In genomic region chr12:69986241-69986762, GRCm38 (mm10) we compare ENCODE assay signal across 8 mouse cellular contexts. TPM values are rescaled to one million over a fixed set of nuclear protein-coding genes. Genes with fewer than 3 reads are reported as not detected.
A peak's percentile ranks its signal among the peaks of the same experiment; 100 is the strongest.
DNase-seq lines count a peak whose midpoint lies in the region; ATAC-seq and TF ChIP-seq lines count a peak whose summit lies in the region.

No protein-coding gene starts in this region.

- ATAC-seq in heart, embryonic 14.5 days (ENCODE audit: insufficient number of reproducible peaks, insufficient read depth, low FRiP score, low read depth), result peak; percentile 55

- no peaks in the 10 kb centered on the region for H3K27me3 ChIP-seq in embryonic facial prominence, embryonic 10.5 days (replicated peaks; ENCODE audit: low read depth, poor library complexity, severe bottlenecking)
- no peaks in the 10 kb centered on the region for H3K27me3 ChIP-seq in heart, embryonic 14.5 days (ENCODE audit: control insufficient read depth, insufficient read depth, low read length)
- H3K27me3 ChIP-seq in megakaryocyte, embryonic 14.5 days (replicated peaks), result no peaks in the 10 kb centered on the region

- H3K4me1 ChIP-seq in ES-E14 (ENCODE audit: control insufficient read depth in 2 of 2, insufficient read depth in 2 of 2, low read length in 2 of 2, poor library complexity in 1 of 2), result no peaks in the 10 kb centered on the region
- peaks cover 10% of the 10 kb centered on the region for H3K4me1 ChIP-seq in embryonic facial prominence, embryonic 10.5 days
- peaks cover 0 to 15% of the 10 kb centered on the region in 2 experiments; a peak in 2 of 4 replicates for H3K4me1 ChIP-seq in heart, embryonic 14.5 days (ENCODE audit: control insufficient read depth in 2 of 2, insufficient read depth in 2 of 2, low read length in 2 of 2)
- H3K4me1 ChIP-seq in megakaryocyte, embryonic 14.5 days, result peaks cover 55% of the 10 kb centered on the region

- H3K4me3 ChIP-seq in ES-E14 (ENCODE audit: insufficient read depth in 1 of 2, low read depth in 1 of 2, low read length in 2 of 2, poor library complexity in 1 of 2, severe bottlenecking in 1 of 2), result peak overlapping the region; percentile 86 to 92
- peak overlapping the region; percentile 92 for H3K4me3 ChIP-seq in embryonic facial prominence, embryonic 10.5 days
- H3K4me3 ChIP-seq in heart, embryonic 14.5 days (ENCODE audit: control insufficient read depth in 1 of 2, insufficient read depth in 1 of 2, low read depth in 1 of 2, low read length in 2 of 2), result peak overlapping the region; percentile 70 to 86
- peak overlapping the region; percentile 100 for H3K4me3 ChIP-seq in megakaryocyte, embryonic 14.5 days (replicated peaks)

- peak overlapping the region; percentile 88 for H3K9ac ChIP-seq in ES-E14 (ENCODE audit: insufficient read depth, low read depth, low read length, poor library complexity, severe bottlenecking)
- peak overlapping the region; percentile 98 for H3K9ac ChIP-seq in heart, embryonic 14.5 days (ENCODE audit: low read length)

- H3K36me3 ChIP-seq in ES-E14 (ENCODE audit: control insufficient read depth, insufficient read depth, low read length, poor library complexity, severe bottlenecking), result peaks cover 3% of the 10 kb centered on the region
- H3K36me3 ChIP-seq in embryonic facial prominence, embryonic 10.5 days (replicated peaks), result peaks cover 32% of the 10 kb centered on the region
- H3K36me3 ChIP-seq in heart, embryonic 14.5 days (ENCODE audit: control insufficient read depth, insufficient read depth, low read length), result peaks cover 32% of the 10 kb centered on the region
- peaks cover 32% of the 10 kb centered on the region for H3K36me3 ChIP-seq in megakaryocyte, embryonic 14.5 days (replicated peaks; ENCODE audit: low read length)

- in situ Hi-C loops in ES-E14 (cut with MboI; ENCODE audit: low sequenced_read_pairs in 2 of 2, unreplicated experiment in 2 of 2), result no loop called here

- under 1% methylated on average over 36 of the region's 36 CpGs for WGBS in embryonic facial prominence, embryonic 10.5 days
- 0% methylated on average over 33 of the region's 36 CpGs for WGBS in heart, embryonic 14.5 days

- no peak overlapping the region for H3K27ac ChIP-seq in ES-E14 (ENCODE audit: insufficient read depth, low read depth, low read length, poor library complexity, severe bottlenecking)
- H3K27ac ChIP-seq in embryonic facial prominence, embryonic 10.5 days (replicated peaks), result peak overlapping the region; percentile 98
- peak overlapping the region; percentile 68 to 96 for H3K27ac ChIP-seq in heart, embryonic 14.5 days (replicated peaks in 1 of 2; ENCODE audit: control insufficient read depth in 1 of 2, insufficient read depth in 1 of 2, low read depth in 2 of 2, low read length in 2 of 2)

- no peaks in the 10 kb centered on the region for H3K9me3 ChIP-seq in ES-E14 (ENCODE audit: control insufficient read depth, insufficient read depth, low read depth, low read length)
- H3K9me3 ChIP-seq in embryonic facial prominence, embryonic 10.5 days, result no peaks in the 10 kb centered on the region
- H3K9me3 ChIP-seq in heart, embryonic 14.5 days (ENCODE audit: control insufficient read depth, low read length), result no peaks in the 10 kb centered on the region
- no peaks in the 10 kb centered on the region for H3K9me3 ChIP-seq in megakaryocyte, embryonic 14.5 days

- peak overlapping the region; percentile 77 for H3K4me2 ChIP-seq in heart, embryonic 14.5 days (ENCODE audit: low read length)

- DNase-seq in gastrocnemius, adult 18-20 months (ENCODE audit: low spot score), result peak; percentile 42
- DNase-seq in gastrocnemius, postnatal 10 days, result no peak
- DNase-seq in ES-E14 (ENCODE audit: low read depth, low spot score), result no peak
- peak; percentile 70 for DNase-seq in embryonic facial prominence, embryonic 10.5 days (ENCODE audit: low spot score)
- DNase-seq in kidney, postnatal 25 days, result peak; percentile 29 to 53
- peak; percentile 65 for DNase-seq in skeletal muscle tissue, adult 2 months (ENCODE audit: low read depth, low spot score)

TF ChIP-seq in ES-E14, 5 proteins besides CTCF, POLR2A, EP300 and RAD21:
- TF ChIP-seq MAFK (IDR thresholded peaks at IDR 0.05; ENCODE audit: insufficient read depth, low read depth, low read length) (no peak), ZNF384 (IDR thresholded peaks at IDR 0.05; ENCODE audit: low read depth, low read length) (no peak), CHD2 (IDR thresholded peaks at IDR 0.05; ENCODE audit: low read depth, low read length) (no peak), ZC3H11A (IDR thresholded peaks at IDR 0.05; ENCODE audit: borderline replicate concordance, low read depth, low read length) (no peak), HCFC1 (IDR thresholded peaks at IDR 0.05; ENCODE audit: borderline replicate concordance, insufficient read depth, low read length) (no peak)

RNA-seq across cellular contexts. Expression of gene Sav1, which starts 0.5 kb away (rescaled TPM):
- 10 to 100 TPM; 35.4 to 43.6 TPM for total RNA-seq in gastrocnemius, adult 18-20 months (2021)
- total RNA-seq in gastrocnemius, postnatal 10 days (2021), result 10 to 100 TPM; 36.0 to 48.8 TPM
- total RNA-seq in ES-E14 (2012; rRNA removed), result 17.0 and 17.8 TPM in 2 replicates
- 6.4 and 6.9 TPM in 2 replicates for polyA plus RNA-seq in embryonic facial prominence, embryonic 10.5 days (2016; fragmentation: Nextera tagmentation; extraction: Ambion mirVana)
- polyA plus RNA-seq in heart, embryonic 14.5 days (2014; fragmentation: Nextera tagmentation; extraction: Ambion mirVana), result 7.9 and 8.2 TPM in 2 replicates
- polyA plus RNA-seq in megakaryocyte, embryonic 14.5 days (2012; ENCODE audit: insufficient read depth, low replicate concordance), result 8.6 and 9.6 TPM in 2 replicates

Comparison
In these comparisons a context has a peak if more than half of its experiments do, and no peak if none do; other contexts are left out.
1. DNase-seq: peak in gastrocnemius, adult 18-20 months (single experiment), embryonic facial prominence, embryonic 10.5 days (single experiment), kidney, postnatal 25 days (2 of 2) and skeletal muscle tissue, adult 2 months (single experiment); none in gastrocnemius, postnatal 10 days (single experiment) and ES-E14 (single experiment).
2. Peak in every context shown above with its lines, with median percentiles within 50 percentile points of each other: H3K4me3 ChIP-seq.